Mouse (Mus musculus) neutrophil, adult 83 days (primary cell): Measurements from ENCODE around the gene Bag2. TPM values are rescaled to one million over a fixed set of nuclear protein-coding genes. Genes with fewer than 3 reads are reported as not detected.

Experiments used
- total RNA-seq, 2 experiments: library from RNA; stranded (reverse); gene quantifications; one replicate each; pipeline ENCODE4 v1.2.4; 2023

Gene Bag2
- total RNA-seq = 1 to 10 TPM; 3.6 to 5.0 TPM

GRCm38 (mm10) chr1:33757491-33758041 is at the start of gene Bag2:
Gene Bag2 (minus strand): TSS chr1:33757795.

GRCm38 (mm10) chr1:33719733-33720225 is 37.8 kb downstream of the Bag2 start, which contains the start of gene Rab23:
Gene Rab23 (plus strand): TSS chr1:33719887.

Other genes starting within 250 kb of the Bag2 start
- gene Prim2, start 88.0 kb downstream of the Bag2 start, total RNA-seq = 10 to 100 TPM; 21.6 to 22.4 TPM
- 10 to 100 TPM in 1 of 2 experiments, 1 to 10 TPM in 1; 6.0 to 11.7 TPM for gene Rab23, start 37.9 kb downstream of the Bag2 start, total RNA-seq
- 10 to 100 TPM; 15.1 to 17.3 TPM for gene Zfp451, start 56.8 kb upstream of the Bag2 start, total RNA-seq
- gene Bend6, start 150.0 kb upstream of the Bag2 start, total RNA-seq = under 1 TPM in 1 of 2 experiments, not detected in 1; 0.46 TPM
- 1 to 10 TPM; 2.0 to 3.4 TPM for gene Dst, start 150.4 kb upstream of the Bag2 start, total RNA-seq